Mouse (Mus musculus) bone marrow, adult 2 months (tissue): ENCODE results near the gene Zbtb25.

Source experiments
- CTCF ChIP-seq: fragments of 200-500 bp; IDR thresholded peaks from 2 replicates; pipeline ENCODE4 v1.5.1; 2011; ENCODE audit warnings: low read length, control low read depth; ENCODE audit not compliant: control insufficient read depth, insufficient read depth
- POLR2A ChIP-seq: fragments of 200-500 bp; IDR thresholded peaks from 2 replicates; pipeline ENCODE4 v1.6.1; 2011; ENCODE audit warnings: low read depth, mild to moderate bottlenecking, control low read depth, low read length, borderline replicate concordance; ENCODE audit not compliant: control insufficient read depth

DNA sequence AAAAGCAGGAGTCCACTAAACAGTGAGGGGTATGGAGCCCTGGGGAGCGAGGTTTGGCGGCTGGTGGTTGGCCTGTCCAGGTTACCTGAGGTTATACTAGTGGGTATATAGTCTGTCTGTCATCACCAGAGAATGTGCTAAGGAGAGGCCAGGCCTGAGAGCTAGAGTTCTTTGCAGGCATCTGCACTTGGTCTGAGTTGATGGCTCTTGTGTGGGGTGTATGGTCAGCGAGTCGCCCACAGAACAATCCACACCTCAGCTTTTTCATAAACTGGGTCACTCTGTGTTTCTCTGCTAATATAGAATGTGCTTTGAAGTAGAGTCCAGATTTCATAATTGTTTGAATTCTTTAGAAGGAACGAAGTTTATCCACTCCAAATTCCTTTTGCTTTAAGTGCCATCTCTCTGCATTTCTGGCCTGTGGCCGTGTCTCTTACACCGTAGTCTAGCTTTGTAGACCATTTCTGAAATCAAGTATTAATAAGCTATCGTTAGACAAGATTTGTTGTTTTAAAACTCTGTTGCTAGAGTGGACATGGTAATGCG is 70.0 kb downstream of the Zbtb25 start:
- TF ChIP-seq CTCF, result no peak
- TF ChIP-seq POLR2A, result no peak
